Mouse (Mus musculus) heart, adult 2 months (tissue): ENCODE data around the gene Cmtm5.

ENCODE experiments used
- CTCF ChIP-seq: fragments of 200-600 bp; IDR thresholded peaks from 2 replicates; pipeline ENCODE4 v1.8.1; 2022; ENCODE audit warnings: antibody characterized with exemption, mild to moderate bottlenecking, moderate library complexity
- POLR2A ChIP-seq: fragments of 200-500 bp; IDR thresholded peaks from 2 replicates; pipeline ENCODE4 v1.6.1; 2011; ENCODE audit warnings: mild to moderate bottlenecking, low read depth, low read length, control low read depth; ENCODE audit not compliant: insufficient read depth

DNA sequence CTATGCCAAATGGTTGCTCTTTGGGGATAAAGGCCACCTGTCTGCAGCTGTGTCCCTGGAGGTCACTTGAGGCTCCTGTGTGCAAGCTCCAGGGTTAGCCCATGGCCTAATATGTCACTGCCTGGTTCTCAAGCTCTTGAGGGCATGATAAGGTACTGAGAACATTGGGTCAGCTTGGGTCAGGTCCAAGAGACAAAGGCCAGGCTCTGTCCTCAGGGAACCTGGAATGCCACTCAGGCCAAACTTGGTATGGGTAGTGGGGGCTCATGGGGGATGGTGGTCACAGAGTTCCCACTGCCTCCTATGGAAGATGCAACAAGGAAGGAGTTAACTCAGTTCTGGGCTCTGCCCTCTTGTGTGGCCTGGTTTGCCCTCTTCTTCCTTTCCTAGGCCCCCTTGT is 32.3 kb downstream of the Cmtm5 start:
- no peak for TF ChIP-seq POLR2A
- TF ChIP-seq CTCF: no peak
